Mouse (Mus musculus) ES-Bruce4 (cell line): ENCODE measurements around the gene Six5.

ENCODE experiments used
- CTCF ChIP-seq: IDR thresholded peaks from one replicate; pipeline ENCODE4 v1.8.1; 2011; ENCODE audit warnings: low read depth, low read length
- EP300 ChIP-seq: IDR thresholded peaks from 2 replicates; pipeline ENCODE4 v1.6.1; 2011; ENCODE audit warnings: low read depth, low read length; ENCODE audit not compliant: insufficient read depth
- POLR2A ChIP-seq: IDR thresholded peaks from one replicate; pipeline ENCODE4 v1.8.1; 2011; ENCODE audit warnings: low read length; ENCODE audit not compliant: insufficient read depth

DNA sequence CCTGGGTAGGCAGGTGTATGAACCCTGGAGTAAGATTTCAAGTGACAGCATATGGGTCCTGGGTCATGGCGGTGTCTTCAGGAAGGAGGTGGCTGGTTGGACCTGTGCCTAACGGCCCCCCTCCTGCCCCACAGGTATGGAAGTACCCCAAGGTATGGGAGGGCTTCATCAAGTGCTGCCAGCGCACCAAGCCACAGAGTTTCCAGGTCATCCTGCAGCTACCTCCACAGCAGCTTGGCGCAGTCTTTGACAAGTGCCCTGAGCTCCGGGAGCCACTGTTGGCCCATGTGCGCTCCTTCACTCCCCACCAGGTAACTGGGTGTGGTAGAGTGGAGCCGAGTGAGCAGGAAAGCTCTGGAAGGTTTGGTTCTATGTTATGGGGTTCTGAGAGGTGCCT lies 41.3 kb upstream of the Six5 start:
- TF ChIP-seq CTCF: no peak
- TF ChIP-seq POLR2A: no peak
- no peak for TF ChIP-seq EP300
